Mouse (Mus musculus) neural tube, embryonic 15.5 days (tissue): Measurements from ENCODE around the gene Mkrn2os. TPM values are rescaled to one million over a fixed set of nuclear protein-coding genes. Genes with fewer than 3 reads are reported as not detected.
A peak's percentile ranks its signal among the peaks of the same experiment; 100 is the strongest.

Experiments used
- ATAC-seq: fragments of 200-750 bp; cut with Nextera tagmentation; 2 replicates; pipeline ENCODE4 v1.8.0; 2017; ENCODE audit warnings: mild to moderate bottlenecking, moderate TSS enrichment, moderate library complexity; ENCODE audit not compliant: low FRiP score
- H3K27ac ChIP-seq: fragments of 300-500 bp; sonication (generic); replicated peaks from 2 replicates; pipeline ENCODE4 v1.5.1; 2015; ENCODE audit warnings: mild to moderate bottlenecking, inconsistent platforms
- H3K27me3 ChIP-seq: fragments of 300-500 bp; sonication (generic); replicated peaks from 2 replicates; pipeline ENCODE4 v1.6.1; 2015; ENCODE audit warnings: inconsistent platforms
- H3K36me3 ChIP-seq: fragments of 300-500 bp; sonication (generic); 2 replicates; pipeline ENCODE4 v1.6.1; 2015; ENCODE audit warnings: inconsistent platforms
- H3K4me1 ChIP-seq: fragments of 300-500 bp; sonication (generic); 2 replicates; pipeline ENCODE4 v1.6.1; 2015; ENCODE audit warnings: inconsistent platforms
- H3K4me2 ChIP-seq: fragments of 300-500 bp; sonication (generic); 2 replicates; pipeline ENCODE4 v1.6.1; 2015; ENCODE audit warnings: inconsistent platforms, mild to moderate bottlenecking, moderate library complexity
- H3K4me3 ChIP-seq: fragments of 300-500 bp; sonication (generic); replicated peaks from 2 replicates; pipeline ENCODE4 v1.5.1; 2015; ENCODE audit warnings: mild to moderate bottlenecking, inconsistent platforms
- H3K9ac ChIP-seq: fragments of 300-500 bp; sonication (generic); replicated peaks from 2 replicates; pipeline ENCODE4 v1.6.1; 2015; ENCODE audit warnings: mild to moderate bottlenecking, inconsistent platforms
- H3K9me3 ChIP-seq: fragments of 300-500 bp; sonication (generic); replicated peaks from 2 replicates; pipeline ENCODE4 v1.6.1; 2016; ENCODE audit warnings: inconsistent platforms
- WGBS: fragments of 180-500 bp; shearing (Covaris S2); methylation state at CpG from one replicate; pipeline ENCODE4 v1.1.7; 2015; ENCODE audit warnings: mixed read lengths; 5-methylcytosine and 5-hydroxymethylcytosine counted together
- polyA plus RNA-seq: library from polyadenylated mRNA; unstranded; fragments of >200 nt; fragmentation: Nextera tagmentation; extraction: Ambion mirVana; gene quantifications from 2 replicates; pipeline ENCODE4 v1.2.1, GENCODE M21; 2015

The Mkrn2os gene
- polyA plus RNA-seq, 1 experiment from 2014 or later, result 0.37 TPM

- no peak overlapping the region for H3K4me2 ChIP-seq
- H3K27me3 ChIP-seq, result no peaks in the 10 kb centered on the region
- no peak overlapping the region for H3K4me3 ChIP-seq
- no peak overlapping the region for H3K27ac ChIP-seq
- H3K4me1 ChIP-seq, result peaks cover 19% of the 10 kb centered on the region
- 90% methylated on average over 1 of the region's 1 CpGs for WGBS
- no peak for ATAC-seq
- no peak overlapping the region for H3K9ac ChIP-seq
- peaks cover 12% of the 10 kb centered on the region for H3K36me3 ChIP-seq
- no peaks in the 10 kb centered on the region for H3K9me3 ChIP-seq
These were observed 14.1 kb upstream of the Mkrn2os start for GRCm38 (mm10) chr6:115606461-115606860.

GRCm38 (mm10) chr6:115601715-115602523 is 9.5 kb upstream of the Mkrn2os start, which contains the start of gene Mkrn2:
TSS of gene Mkrn2 (plus strand) at chr6:115601902.
- H3K9me3 ChIP-seq, result no peaks in the 10 kb centered on the region
- peaks cover 19% of the 10 kb centered on the region for H3K4me1 ChIP-seq
- H3K9ac ChIP-seq, result peak within 1 kb of the TSS; percentile 96
- no peaks in the 10 kb centered on the region for H3K27me3 ChIP-seq
- peak within 1 kb of the TSS; percentile 96 for H3K4me3 ChIP-seq
- under 1% methylated on average over 58 of the region's 61 CpGs for WGBS
- no peaks in the 10 kb centered on the region for H3K36me3 ChIP-seq
- H3K4me2 ChIP-seq, result peak within 1 kb of the TSS; percentile 86
- ATAC-seq, result peak; percentile 90
- peak within 1 kb of the TSS; percentile 90 for H3K27ac ChIP-seq

GRCm38 (mm10) chr6:115601322-115601714 is 8.9 kb upstream of the Mkrn2os start:
- 61% methylated on average over 4 of the region's 4 CpGs for WGBS
- Histone ChIP-seq H3K4me2 (peak overlapping the region; percentile 86), H3K9me3 (no peaks in the 10 kb centered on the region), H3K4me3 (peak overlapping the region; percentile 96), H3K9ac (no peak overlapping the region), H3K4me1 (peaks cover 18% of the 10 kb centered on the region), H3K27me3 (no peaks in the 10 kb centered on the region), H3K36me3 (no peaks in the 10 kb centered on the region), H3K27ac (no peak overlapping the region)
- 0 out of 2 replicates have a peak, but pooled peaks have one; percentile 5 for ATAC-seq

GRCm38 (mm10) chr6:115595667-115596066 is 3.3 kb upstream of the Mkrn2os start:
- Histone ChIP-seq H3K4me2 (no peak overlapping the region), H3K27ac (no peak overlapping the region), H3K9ac (no peak overlapping the region), H3K4me3 (no peak overlapping the region), H3K4me1 (no peaks in the 10 kb centered on the region), H3K9me3 (no peaks in the 10 kb centered on the region), H3K36me3 (no peaks in the 10 kb centered on the region), H3K27me3 (no peaks in the 10 kb centered on the region)
- WGBS, result 62% methylated on average over 3 of the region's 3 CpGs
- ATAC-seq, result no peak

DNA sequence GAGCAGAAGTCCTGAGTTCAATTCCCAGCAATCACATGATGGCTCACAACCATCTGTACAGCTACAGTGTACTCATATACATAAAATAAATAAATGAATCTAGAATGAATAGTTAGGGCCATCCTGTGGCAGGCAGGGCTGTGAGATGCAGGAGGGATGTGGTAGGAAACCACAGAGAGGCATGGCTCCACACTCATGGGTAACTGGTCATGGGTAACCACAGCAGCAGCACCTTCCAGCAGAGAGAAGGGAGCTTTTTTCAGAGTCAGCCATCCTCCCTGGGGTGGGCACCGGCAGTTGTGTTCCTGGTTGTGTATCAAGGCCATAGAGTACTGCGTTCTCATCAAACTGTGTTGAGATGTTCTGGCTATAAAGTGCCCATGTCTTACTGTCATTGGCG is 2.1 kb upstream of the Mkrn2os start:
- Histone ChIP-seq H3K27ac (no peak overlapping the region), H3K4me3 (no peak overlapping the region), H3K9me3 (no peaks in the 10 kb centered on the region), H3K36me3 (no peaks in the 10 kb centered on the region), H3K4me1 (no peaks in the 10 kb centered on the region), H3K4me2 (no peak overlapping the region), H3K9ac (no peak overlapping the region), H3K27me3 (no peaks in the 10 kb centered on the region)
- 83% methylated on average over 3 of the region's 3 CpGs for WGBS
- no peak for ATAC-seq

- no peaks in the 10 kb centered on the region for H3K36me3 ChIP-seq
- H3K4me1 ChIP-seq, result no peaks in the 10 kb centered on the region
- no peak for ATAC-seq
- no peaks in the 10 kb centered on the region for H3K27me3 ChIP-seq
- no peak overlapping the region for H3K4me2 ChIP-seq
- H3K27ac ChIP-seq, result no peak overlapping the region
- no peaks in the 10 kb centered on the region for H3K9me3 ChIP-seq
- WGBS, result 84% methylated on average over 4 of the region's 4 CpGs
- no peak overlapping the region for H3K4me3 ChIP-seq
- H3K9ac ChIP-seq, result no peak overlapping the region
These were observed 876 bp upstream of the Mkrn2os start for GRCm38 (mm10) chr6:115593252-115593651.

- Histone ChIP-seq H3K4me3 (no peak overlapping the region), H3K9me3 (no peaks in the 10 kb centered on the region), H3K27ac (no peak overlapping the region), H3K4me2 (no peak overlapping the region), H3K36me3 (no peaks in the 10 kb centered on the region), H3K9ac (no peak overlapping the region), H3K27me3 (no peaks in the 10 kb centered on the region), H3K4me1 (no peaks in the 10 kb centered on the region)
- ATAC-seq, result no peak
- WGBS, result 93% methylated on average over 19 of the region's 19 CpGs
These were observed 550 bp downstream of the Mkrn2os start for GRCm38 (mm10) chr6:115591692-115592359.

GRCm38 (mm10) chr6:115586321-115586720 is 6.1 kb downstream of the Mkrn2os start:
- no peak overlapping the region for H3K9ac ChIP-seq
- H3K4me3 ChIP-seq, result no peak overlapping the region
- H3K36me3 ChIP-seq, result peaks cover 5% of the 10 kb centered on the region; the same call in 1 of the 2 replicates
- H3K9me3 ChIP-seq, result no peaks in the 10 kb centered on the region
- no peak overlapping the region for H3K4me2 ChIP-seq
- H3K27ac ChIP-seq, result no peak overlapping the region
- no peaks in the 10 kb centered on the region for H3K27me3 ChIP-seq
- no peak for ATAC-seq
- H3K4me1 ChIP-seq, result no peaks in the 10 kb centered on the region
- 90% methylated on average over 10 of the region's 10 CpGs for WGBS

DNA sequence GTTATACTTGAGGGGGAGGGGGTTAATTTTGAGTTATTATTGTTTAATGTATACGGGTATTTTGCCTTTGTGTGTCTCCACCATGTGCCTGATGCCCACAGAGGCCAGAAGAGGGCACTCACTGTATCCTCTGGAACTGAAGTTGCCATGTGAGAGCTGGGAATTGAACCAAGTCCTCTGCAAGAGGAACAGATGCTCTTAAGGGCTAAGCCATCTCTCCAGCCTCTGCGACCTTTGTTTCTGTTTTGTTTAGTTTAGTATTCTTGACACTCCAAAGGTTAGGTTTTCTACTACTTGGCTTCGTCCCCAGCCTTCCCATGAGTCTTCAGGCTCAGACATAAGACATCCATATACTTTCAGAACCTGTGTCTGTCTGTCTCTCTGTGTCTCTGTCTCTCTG is 8.2 kb downstream of the Mkrn2os start:
- ATAC-seq, result no peak
- no peaks in the 10 kb centered on the region for H3K9me3 ChIP-seq
- no peak overlapping the region for H3K4me2 ChIP-seq
- no peaks in the 10 kb centered on the region for H3K4me1 ChIP-seq
- no peak overlapping the region for H3K9ac ChIP-seq
- H3K27ac ChIP-seq, result no peak overlapping the region
- no peaks in the 10 kb centered on the region for H3K27me3 ChIP-seq
- no peak overlapping the region for H3K4me3 ChIP-seq
- WGBS, result 82% methylated on average over 3 of the region's 3 CpGs
- H3K36me3 ChIP-seq, result peaks cover 20% of the 10 kb centered on the region

GRCm38 (mm10) chr6:115583430-115584125 is 8.8 kb downstream of the Mkrn2os start:
- H3K36me3 ChIP-seq, result peaks cover 25% of the 10 kb centered on the region
- no peak overlapping the region for H3K4me3 ChIP-seq
- no peaks in the 10 kb centered on the region for H3K4me1 ChIP-seq
- no peaks in the 10 kb centered on the region for H3K9me3 ChIP-seq
- H3K9ac ChIP-seq, result no peak overlapping the region
- no peak overlapping the region for H3K4me2 ChIP-seq
- H3K27me3 ChIP-seq, result no peaks in the 10 kb centered on the region
- no peak for ATAC-seq
- WGBS, result 78% methylated on average over 6 of the region's 6 CpGs
- H3K27ac ChIP-seq, result no peak overlapping the region

- ATAC-seq, result no peak
- Histone ChIP-seq H3K4me3 (no peak overlapping the region), H3K9ac (no peak overlapping the region), H3K27me3 (no peaks in the 10 kb centered on the region), H3K36me3 (peaks cover 36% of the 10 kb centered on the region), H3K4me1 (no peaks in the 10 kb centered on the region), H3K27ac (no peak overlapping the region), H3K4me2 (no peak overlapping the region), H3K9me3 (no peaks in the 10 kb centered on the region)
- WGBS, result 76% methylated on average over 10 of the region's 10 CpGs
These were observed 9.9 kb downstream of the Mkrn2os start for GRCm38 (mm10) chr6:115582328-115583115.
